Mouse (Mus musculus) forebrain, embryonic 10.5 days (tissue): ENCODE measurements at regions not wholly inside any gene's neighbourhood (a gene's known extent, or its start where the extent isn't known, plus 50 kb on each side); places are given as distances from the start of the nearest gene placed in this dataset.

Experiments used
- DNase-seq: peaks from one replicate; pipeline ENCODE4 v3.0.0-alpha.2; 2017; ENCODE audit warnings: low spot score; ENCODE audit errors: extremely low spot score
- H3K27ac ChIP-seq: fragments of 300-500 bp; sonication (generic); 2 replicates; pipeline ENCODE4 v1.5.1; 2016; ENCODE audit warnings: mild to moderate bottlenecking
- H3K27me3 ChIP-seq: fragments of 300-500 bp; sonication (generic); 2 replicates; pipeline ENCODE4 v1.6.1; 2016; ENCODE audit warnings: mild to moderate bottlenecking; ENCODE audit not compliant: poor library complexity, severe bottlenecking
- H3K36me3 ChIP-seq: fragments of 300-500 bp; sonication (generic); replicated peaks from 2 replicates; pipeline ENCODE4 v1.6.1; 2016; ENCODE audit warnings: mild to moderate bottlenecking, moderate library complexity
- H3K4me1 ChIP-seq: fragments of 300-500 bp; sonication (generic); 2 replicates; pipeline ENCODE4 v1.6.1; 2016
- H3K4me3 ChIP-seq: fragments of 300-500 bp; sonication (generic); 2 replicates; pipeline ENCODE4 v1.5.1; 2016; ENCODE audit warnings: mild to moderate bottlenecking, moderate library complexity
- H3K9me3 ChIP-seq: fragments of 300-500 bp; sonication (generic); 2 replicates; pipeline ENCODE4 v1.6.1; 2016; ENCODE audit warnings: mild to moderate bottlenecking, moderate library complexity
- WGBS: fragments of 180-500 bp; shearing (Covaris S2); methylation state at CpG from one replicate; pipeline ENCODE4 v1.1.7; 2016; 5-methylcytosine and 5-hydroxymethylcytosine counted together

GRCm38 (mm10) chr14:102867697-102868096, 114.7 kb downstream of the Kctd12 start:
- Histone ChIP-seq H3K4me1 (no peaks in the 10 kb centered on the region), H3K36me3 (no peaks in the 10 kb centered on the region), H3K9me3 (no peaks in the 10 kb centered on the region), H3K27me3 (no peaks in the 10 kb centered on the region), H3K27ac (no peak overlapping the region), H3K4me3 (no peak overlapping the region)
- WGBS, result 81% methylated on average over 2 of the region's 2 CpGs
- DNase-seq, result no peak

GRCm38 (mm10) chr14:102866511-102866910, 115.9 kb downstream of the Kctd12 start:
- H3K27ac ChIP-seq, result no peak overlapping the region
- H3K4me1 ChIP-seq, result no peaks in the 10 kb centered on the region
- H3K36me3 ChIP-seq, result no peaks in the 10 kb centered on the region
- H3K4me3 ChIP-seq, result no peak overlapping the region
- no peak for DNase-seq
- H3K27me3 ChIP-seq, result no peaks in the 10 kb centered on the region
- WGBS, result 89% methylated on average over 1 of the region's 1 CpGs
- no peaks in the 10 kb centered on the region for H3K9me3 ChIP-seq

- Histone ChIP-seq H3K27ac (no peak overlapping the region), H3K27me3 (no peaks in the 10 kb centered on the region), H3K4me3 (no peak overlapping the region), H3K9me3 (no peaks in the 10 kb centered on the region), H3K36me3 (no peaks in the 10 kb centered on the region), H3K4me1 (no peaks in the 10 kb centered on the region)
- WGBS, result 93% methylated on average over 1 of the region's 1 CpGs
- no peak for DNase-seq
These were observed 120.7 kb downstream of the Kctd12 start for GRCm38 (mm10) chr14:102861694-102862093.

GRCm38 (mm10) chr14:102859361-102859871, 123.0 kb downstream of the Kctd12 start:
- WGBS, result 65% methylated on average over 4 of the region's 4 CpGs
- H3K9me3 ChIP-seq, result no peaks in the 10 kb centered on the region
- H3K27me3 ChIP-seq, result no peaks in the 10 kb centered on the region
- no peaks in the 10 kb centered on the region for H3K36me3 ChIP-seq
- no peak overlapping the region for H3K4me3 ChIP-seq
- no peak for DNase-seq
- H3K4me1 ChIP-seq, result no peaks in the 10 kb centered on the region
- no peak overlapping the region for H3K27ac ChIP-seq

GRCm38 (mm10) chr14:102855264-102855840, 127.1 kb downstream of the Kctd12 start:
- H3K36me3 ChIP-seq, result no peaks in the 10 kb centered on the region
- no peaks in the 10 kb centered on the region for H3K9me3 ChIP-seq
- H3K27me3 ChIP-seq, result no peaks in the 10 kb centered on the region
- H3K4me1 ChIP-seq, result no peaks in the 10 kb centered on the region
- no peak overlapping the region for H3K27ac ChIP-seq
- no peak overlapping the region for H3K4me3 ChIP-seq
- WGBS, result 90% methylated on average over 7 of the region's 7 CpGs
- DNase-seq, result no peak

- Histone ChIP-seq H3K9me3 (no peaks in the 10 kb centered on the region), H3K27me3 (no peaks in the 10 kb centered on the region), H3K4me1 (no peaks in the 10 kb centered on the region), H3K27ac (no peak overlapping the region), H3K4me3 (no peak overlapping the region), H3K36me3 (no peaks in the 10 kb centered on the region)
- WGBS, result 87% methylated on average over 3 of the region's 3 CpGs
- DNase-seq, result no peak
These were observed 138.7 kb downstream of the Kctd12 start for GRCm38 (mm10) chr14:102843700-102844099.

GRCm38 (mm10) chr14:102837602-102838001, 144.8 kb downstream of the Kctd12 start:
- WGBS, result 95% methylated on average over 1 of the region's 1 CpGs
- no peaks in the 10 kb centered on the region for H3K36me3 ChIP-seq
- DNase-seq, result no peak

GRCm38 (mm10) chr14:102835118-102835769, 147.2 kb downstream of the Kctd12 start:
- WGBS, result 90% methylated on average over 11 of the region's 11 CpGs
- Histone ChIP-seq H3K27me3 (no peaks in the 10 kb centered on the region), H3K27ac (no peak overlapping the region), H3K36me3 (no peaks in the 10 kb centered on the region), H3K4me1 (no peaks in the 10 kb centered on the region), H3K9me3 (no peaks in the 10 kb centered on the region), H3K4me3 (no peak overlapping the region)
- no peak for DNase-seq

More at GRCm38 (mm10) chr14:102837602-102838001, 144.8 kb downstream of the Kctd12 start:
- Histone ChIP-seq H3K9me3 (no peaks in the 10 kb centered on the region), H3K4me3 (no peak overlapping the region), H3K4me1 (no peaks in the 10 kb centered on the region), H3K27me3 (no peaks in the 10 kb centered on the region), H3K27ac (no peak overlapping the region)

- Histone ChIP-seq H3K27me3 (no peaks in the 10 kb centered on the region), H3K9me3 (no peaks in the 10 kb centered on the region), H3K36me3 (no peaks in the 10 kb centered on the region), H3K4me3 (no peak overlapping the region), H3K27ac (no peak overlapping the region), H3K4me1 (no peaks in the 10 kb centered on the region)
- no peak for DNase-seq
- WGBS, result 91% methylated on average over 3 of the region's 3 CpGs
These were observed 154.0 kb downstream of the Kctd12 start for GRCm38 (mm10) chr14:102828442-102828841.

- WGBS, result 87% methylated on average over 7 of the region's 7 CpGs
These were observed 154.6 kb downstream of the Kctd12 start for GRCm38 (mm10) chr14:102827756-102828384.

GRCm38 (mm10) chr14:102825525-102825924, 156.9 kb downstream of the Kctd12 start:
- Histone ChIP-seq H3K4me1 (no peaks in the 10 kb centered on the region), H3K9me3 (no peaks in the 10 kb centered on the region), H3K4me3 (no peak overlapping the region), H3K36me3 (no peaks in the 10 kb centered on the region), H3K27ac (no peak overlapping the region), H3K27me3 (no peaks in the 10 kb centered on the region)
- WGBS, result 91% methylated on average over 7 of the region's 7 CpGs
- DNase-seq, result no peak

More at GRCm38 (mm10) chr14:102827756-102828384, 154.6 kb downstream of the Kctd12 start:
- DNase-seq, result no peak
- H3K4me3 ChIP-seq, result no peak overlapping the region
- H3K36me3 ChIP-seq, result no peaks in the 10 kb centered on the region
- no peaks in the 10 kb centered on the region for H3K27me3 ChIP-seq
- H3K9me3 ChIP-seq, result no peaks in the 10 kb centered on the region
- no peak overlapping the region for H3K27ac ChIP-seq
- H3K4me1 ChIP-seq, result no peaks in the 10 kb centered on the region

- Histone ChIP-seq H3K4me1 (no peaks in the 10 kb centered on the region), H3K9me3 (no peaks in the 10 kb centered on the region), H3K27me3 (no peaks in the 10 kb centered on the region), H3K4me3 (no peak overlapping the region), H3K27ac (no peak overlapping the region), H3K36me3 (no peaks in the 10 kb centered on the region)
- no peak for DNase-seq
- WGBS, result 92% methylated on average over 5 of the region's 5 CpGs
These were observed 161.8 kb downstream of the Kctd12 start for GRCm38 (mm10) chr14:102820663-102821062.

GRCm38 (mm10) chr14:102811678-102812081, 170.8 kb downstream of the Kctd12 start:
- no peak overlapping the region for H3K4me3 ChIP-seq
- H3K27me3 ChIP-seq, result no peaks in the 10 kb centered on the region
- no peaks in the 10 kb centered on the region for H3K9me3 ChIP-seq
- H3K36me3 ChIP-seq, result no peaks in the 10 kb centered on the region
- WGBS, result 68% methylated on average over 5 of the region's 5 CpGs
- DNase-seq, result no peak
- no peaks in the 10 kb centered on the region for H3K4me1 ChIP-seq
- H3K27ac ChIP-seq, result no peak overlapping the region
